Mouse (Mus musculus) midbrain, embryonic 10.5 days (tissue): ENCODE results near the gene Per2. TPM values are rescaled to one million over a fixed set of nuclear protein-coding genes. Genes with fewer than 3 reads are reported as not detected.
"Not testable (repeated sequence)": the region's sequence is repeated elsewhere in the genome, so short reads cannot be mapped to it uniquely, and the experiment has no call there.

Experiments
- DNase-seq: peaks from one replicate; pipeline ENCODE4 v3.0.0-alpha.2; 2017; ENCODE audit warnings: low spot score
- H3K27ac ChIP-seq: fragments of 300-500 bp; sonication (generic); replicated peaks from 2 replicates; pipeline ENCODE4 v1.5.1; 2016; ENCODE audit warnings: mild to moderate bottlenecking
- H3K27me3 ChIP-seq: fragments of 300-500 bp; sonication (generic); 2 replicates; pipeline ENCODE4 v1.6.1; 2016; ENCODE audit warnings: low read depth, mild to moderate bottlenecking; ENCODE audit not compliant: poor library complexity, severe bottlenecking
- H3K36me3 ChIP-seq: fragments of 300-500 bp; sonication (generic); 2 replicates; pipeline ENCODE4 v1.6.1; 2016; ENCODE audit warnings: mild to moderate bottlenecking, moderate library complexity
- H3K4me1 ChIP-seq: fragments of 300-500 bp; sonication (generic); 2 replicates; pipeline ENCODE4 v1.6.1; 2016
- H3K4me3 ChIP-seq: fragments of 300-500 bp; sonication (generic); 2 replicates; pipeline ENCODE4 v1.5.1; 2016; ENCODE audit warnings: mild to moderate bottlenecking, moderate library complexity
- H3K9me3 ChIP-seq: fragments of 300-500 bp; sonication (generic); replicated peaks from 2 replicates; pipeline ENCODE4 v1.6.1; 2016; ENCODE audit warnings: mild to moderate bottlenecking
- WGBS: fragments of 180-500 bp; shearing (Covaris S2); methylation state at CpG from one replicate; pipeline ENCODE4 v1.1.7; 2016; 5-methylcytosine and 5-hydroxymethylcytosine counted together
- polyA plus RNA-seq: library from polyadenylated mRNA; unstranded; fragments of >200 nt; fragmentation: Nextera tagmentation; extraction: Ambion mirVana; gene quantifications from 2 replicates; pipeline ENCODE4 v1.2.1, GENCODE M21; 2016

Gene Per2
- polyA plus RNA-seq, 1 experiment from 2014 or later: 4.0 TPM

GRCm38 (mm10) chr1:91482616-91483211, 23.6 kb upstream of the Per2 start:
- Histone ChIP-seq H3K9me3 (0 out of 2 replicates have a peak, but pooled peaks cover 3% of the 10 kb centered on the region), H3K4me1 (peaks cover 5% of the 10 kb centered on the region; the same call in 1 of the 2 replicates), H3K36me3 (no peaks in the 10 kb centered on the region), H3K4me3 (no peak overlapping the region), H3K27ac (no peak overlapping the region), H3K27me3 (no peaks in the 10 kb centered on the region)
- DNase-seq: no peak
- 87% methylated on average over 7 of the region's 7 CpGs for WGBS

DNA sequence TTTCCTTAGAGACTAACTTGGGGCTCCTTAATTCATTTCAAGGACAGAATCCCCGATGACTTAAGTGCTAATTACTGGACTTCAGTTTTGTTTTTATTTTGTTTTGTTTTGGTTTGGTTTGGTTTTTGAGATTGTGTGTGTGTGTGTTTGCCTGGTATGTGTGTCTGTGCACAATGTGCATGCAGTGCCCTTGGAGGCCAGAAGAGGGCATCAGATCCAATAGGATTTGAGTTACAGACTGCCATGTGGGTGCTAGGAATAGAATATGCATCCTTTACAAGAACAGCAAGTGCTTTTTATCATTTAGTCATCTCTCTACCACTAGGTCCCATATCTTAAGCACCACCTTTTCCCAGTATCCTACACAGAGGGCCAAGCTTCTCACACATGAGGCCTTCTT, 19.8 kb upstream of the Per2 start:
- Histone ChIP-seq H3K36me3 (no peaks in the 10 kb centered on the region), H3K4me3 (no peak overlapping the region), H3K27ac (no peak overlapping the region), H3K4me1 (peaks cover 5% of the 10 kb centered on the region; the same call in 1 of the 2 replicates), H3K27me3 (no peaks in the 10 kb centered on the region), H3K9me3 (0 out of 2 replicates have a peak, but pooled peaks cover 3% of the 10 kb centered on the region)
- DNase-seq: no peak
- 95% methylated on average over 1 of the region's 1 CpGs for WGBS

DNA sequence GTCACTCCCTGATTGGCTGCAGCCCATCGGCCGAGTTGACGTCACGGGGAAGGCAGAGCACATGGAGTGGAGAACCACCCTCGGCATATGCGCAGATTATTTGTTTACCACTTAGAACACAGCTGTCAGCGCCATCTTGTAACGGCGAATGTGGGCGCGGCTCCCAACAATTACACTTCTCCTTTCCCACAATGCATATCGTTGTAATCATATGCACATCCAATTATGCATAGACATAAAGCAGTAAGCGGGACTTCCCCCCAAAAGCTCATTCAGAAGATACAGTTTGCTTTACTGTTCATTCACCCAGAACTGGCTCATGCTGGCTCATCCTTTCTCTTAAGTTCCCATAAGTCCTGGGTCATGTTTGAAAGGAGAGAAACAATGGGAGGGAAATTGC, 19.0 kb upstream of the Per2 start:
- not testable (repeated sequence) for H3K27me3 ChIP-seq, H3K27ac ChIP-seq, H3K9me3 ChIP-seq, H3K4me3 ChIP-seq, DNase-seq, H3K4me1 ChIP-seq, H3K36me3 ChIP-seq
- WGBS: 96% methylated on average over 13 of the region's 13 CpGs

DNA sequence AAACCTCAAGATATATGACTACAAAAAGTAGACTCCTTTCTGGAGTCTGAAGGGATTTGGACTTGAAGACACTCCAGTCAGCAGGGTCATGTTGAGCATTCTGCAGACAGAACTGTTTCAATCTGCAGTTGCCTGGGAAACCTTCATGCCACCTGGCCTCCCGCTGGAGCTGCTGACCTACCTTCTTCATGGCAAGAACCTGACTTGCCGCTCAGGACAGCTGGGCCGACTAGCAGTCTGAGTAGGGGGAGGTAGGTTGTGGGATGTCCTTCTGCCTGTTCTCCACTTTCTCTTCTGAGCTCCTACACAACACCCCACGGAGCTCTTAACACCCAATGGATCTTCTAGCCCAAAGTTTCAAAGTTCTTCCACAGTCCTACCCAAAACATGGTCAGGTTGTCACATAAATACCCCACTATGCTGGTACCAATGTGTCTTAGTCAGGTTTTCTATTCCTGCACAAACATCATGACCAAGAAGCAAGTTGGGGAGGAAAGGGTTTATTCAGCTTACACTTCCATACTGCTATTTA, 10.8 kb upstream of the Per2 start:
- WGBS: 83% methylated on average over 4 of the region's 4 CpGs
- no peak for DNase-seq
- H3K27me3 ChIP-seq: no peaks in the 10 kb centered on the region

GRCm38 (mm10) chr1:91466186-91466585, 7.1 kb upstream of the Per2 start:
- Histone ChIP-seq H3K27ac (no peak overlapping the region), H3K27me3 (no peaks in the 10 kb centered on the region), H3K4me1 (peaks cover 4% of the 10 kb centered on the region; the same call in 1 of the 2 replicates), H3K4me3 (no peak overlapping the region), H3K9me3 (0 out of 2 replicates have a peak, but pooled peaks cover 4% of the 10 kb centered on the region), H3K36me3 (no peaks in the 10 kb centered on the region)
- 90% methylated on average over 6 of the region's 6 CpGs for WGBS
- DNase-seq: no peak

More for the DNA sequence above, 10.8 kb upstream of the Per2 start:
- no peaks in the 10 kb centered on the region for H3K36me3 ChIP-seq
- 0 out of 2 replicates have a peak, but pooled peaks cover 4% of the 10 kb centered on the region for H3K9me3 ChIP-seq
- H3K4me3 ChIP-seq: no peak overlapping the region
- peaks cover 4% of the 10 kb centered on the region; the same call in 1 of the 2 replicates for H3K4me1 ChIP-seq
- H3K27ac ChIP-seq: no peak overlapping the region

- H3K36me3 ChIP-seq: no peaks in the 10 kb centered on the region
- H3K4me1 ChIP-seq: peaks cover 10% of the 10 kb centered on the region
- no peaks in the 10 kb centered on the region for H3K9me3 ChIP-seq
- 10% methylated on average over 1 of the region's 1 CpGs for WGBS
- H3K27ac ChIP-seq: no peak overlapping the region
- no peak for DNase-seq
- peaks cover 5% of the 10 kb centered on the region; the same call in 1 of the 2 replicates for H3K27me3 ChIP-seq
- H3K4me3 ChIP-seq: no peak overlapping the region
These were observed 6.1 kb upstream of the Per2 start for GRCm38 (mm10) chr1:91465244-91465643.

GRCm38 (mm10) chr1:91464436-91464835, 5.3 kb upstream of the Per2 start:
- H3K27ac ChIP-seq: no peak overlapping the region
- H3K4me1 ChIP-seq: peaks cover 18% of the 10 kb centered on the region
- H3K27me3 ChIP-seq: peaks cover 5% of the 10 kb centered on the region; the same call in 1 of the 2 replicates
- DNase-seq: no peak
- H3K36me3 ChIP-seq: no peaks in the 10 kb centered on the region
- WGBS: 72% methylated on average over 5 of the region's 5 CpGs
- no peak overlapping the region for H3K4me3 ChIP-seq
- no peaks in the 10 kb centered on the region for H3K9me3 ChIP-seq

DNA sequence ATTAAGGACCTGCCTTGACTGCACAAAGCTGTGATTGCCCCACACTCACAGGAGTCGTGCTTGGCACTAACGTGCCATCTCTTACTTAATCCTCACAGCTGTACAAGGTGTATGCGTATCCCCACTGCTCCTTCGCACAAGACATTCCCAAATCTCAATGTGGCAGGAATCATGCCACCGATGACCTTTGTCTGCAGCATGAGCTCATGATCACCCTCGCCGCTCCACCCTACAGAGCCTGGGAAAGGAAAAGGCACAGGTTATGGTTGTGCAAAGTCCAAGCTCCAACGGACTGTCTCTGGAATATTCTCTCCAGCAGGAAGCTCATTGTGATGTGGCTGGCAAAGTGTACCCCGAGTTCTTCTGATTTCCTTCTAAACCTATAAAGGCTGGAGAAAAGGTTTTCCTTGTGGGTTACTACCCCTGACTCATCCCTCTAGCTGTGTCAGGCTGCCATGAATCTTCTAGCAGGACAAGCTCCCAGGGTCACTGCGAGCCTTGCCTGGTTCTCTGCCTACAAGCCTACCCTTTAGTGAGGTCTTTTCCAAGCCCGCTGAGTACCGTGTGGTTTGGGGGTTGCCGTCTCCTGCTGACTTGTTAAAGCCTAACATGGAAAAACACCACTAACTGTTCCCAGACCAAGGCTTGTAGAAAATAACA, 4.3 kb upstream of the Per2 start:
- peaks cover 7% of the 10 kb centered on the region for H3K27me3 ChIP-seq
- 87% methylated on average over 13 of the region's 13 CpGs for WGBS
- no peak overlapping the region for H3K27ac ChIP-seq
- H3K4me3 ChIP-seq: no peak overlapping the region
- H3K9me3 ChIP-seq: no peaks in the 10 kb centered on the region
- DNase-seq: no peak
- no peaks in the 10 kb centered on the region for H3K36me3 ChIP-seq
- peaks cover 25% of the 10 kb centered on the region for H3K4me1 ChIP-seq

DNA sequence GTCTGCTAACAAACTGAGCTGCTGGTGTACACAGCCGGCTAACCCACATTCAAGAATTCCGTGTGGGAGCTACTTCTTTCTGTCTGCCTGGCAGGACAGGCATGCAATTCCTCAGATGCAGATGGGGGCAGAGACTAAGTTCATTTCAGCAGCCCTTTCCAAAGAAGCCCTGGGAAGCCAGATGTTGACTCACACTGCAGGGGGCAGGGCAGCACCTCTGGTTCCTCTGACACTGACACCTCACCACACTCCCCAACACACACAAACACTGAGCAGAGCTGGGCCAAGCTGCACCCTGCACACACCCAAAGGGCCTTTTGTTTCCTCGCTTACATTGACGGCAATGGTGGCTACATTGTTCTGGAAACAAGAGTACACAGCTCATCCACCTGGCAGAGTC, 1.4 kb upstream of the Per2 start:
- Histone ChIP-seq H3K27me3 (peaks cover 22% of the 10 kb centered on the region), H3K4me1 (peaks cover 54% of the 10 kb centered on the region), H3K36me3 (no peaks in the 10 kb centered on the region), H3K9me3 (no peaks in the 10 kb centered on the region), H3K4me3 (no peak overlapping the region), H3K27ac (no peak overlapping the region)
- no peak for DNase-seq
- WGBS: 39% methylated on average over 4 of the region's 4 CpGs

DNA sequence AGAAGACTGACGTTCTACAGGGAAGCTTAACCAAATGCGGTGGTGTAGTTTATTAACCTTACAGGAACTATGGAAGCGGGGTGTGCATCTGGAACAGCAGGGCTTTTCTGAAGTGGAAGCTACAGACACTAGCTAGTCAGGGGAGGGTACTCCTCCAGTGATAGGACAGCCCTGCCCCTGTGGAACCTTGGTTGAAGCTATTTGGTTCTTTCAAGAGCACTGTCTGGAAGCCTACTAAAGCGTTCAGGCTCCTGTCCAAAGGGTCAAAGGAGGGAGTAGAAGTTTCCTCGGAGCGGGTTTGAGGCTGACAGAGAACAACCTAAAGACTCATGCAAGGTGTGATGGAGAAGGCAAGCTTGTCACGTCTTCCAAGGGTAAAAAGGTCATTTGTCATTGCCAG, 945 bp upstream of the Per2 start:
- DNase-seq: no peak
- WGBS: 46% methylated on average over 7 of the region's 7 CpGs
- H3K27ac ChIP-seq: peak overlapping the region; percentile 77

DNA sequence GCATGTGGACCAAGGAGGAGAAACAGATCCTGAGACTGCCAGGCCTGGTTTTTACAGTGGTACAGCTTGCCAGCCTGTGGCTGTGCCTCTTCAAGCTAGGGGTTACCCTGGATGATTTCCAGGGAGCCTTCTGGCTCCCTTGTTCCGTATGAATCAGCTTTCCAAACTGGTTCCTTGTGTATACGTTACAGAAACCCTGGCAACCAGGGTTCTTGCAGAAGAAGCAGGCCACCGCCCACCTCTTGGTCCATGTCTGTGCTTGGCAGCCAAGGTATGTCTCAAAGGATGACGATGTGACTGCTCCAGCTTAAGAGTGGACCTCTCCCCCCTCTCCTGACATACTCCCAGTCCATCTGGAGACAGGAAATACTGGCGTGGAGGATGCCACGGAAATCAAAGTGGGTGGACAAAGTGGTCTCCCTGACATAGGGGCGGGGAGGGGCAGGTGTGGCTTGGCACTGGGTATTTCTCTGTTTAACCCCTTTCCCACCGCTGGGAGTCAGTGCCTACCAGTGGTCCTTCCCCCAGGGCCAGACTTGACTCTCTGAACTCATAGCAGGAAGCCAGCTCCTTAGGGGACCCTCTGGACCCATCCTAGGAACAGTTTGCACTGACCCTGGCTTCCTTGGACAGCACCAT, 782 bp downstream of the Per2 start:
- Histone ChIP-seq H3K27me3 (peaks cover 29% of the 10 kb centered on the region), H3K9me3 (no peaks in the 10 kb centered on the region), H3K36me3 (no peaks in the 10 kb centered on the region), H3K27ac (peak overlapping the region; percentile 74), H3K4me1 (peaks cover 69% of the 10 kb centered on the region), H3K4me3 (peak overlapping the region; percentile 76)
- DNase-seq: no peak
- WGBS: 32% methylated on average over 8 of the region's 8 CpGs

More for the DNA sequence above, 945 bp upstream of the Per2 start:
- H3K4me3 ChIP-seq: peak overlapping the region; percentile 76
- peaks cover 22% of the 10 kb centered on the region for H3K27me3 ChIP-seq
- H3K9me3 ChIP-seq: no peaks in the 10 kb centered on the region
- H3K4me1 ChIP-seq: peaks cover 56% of the 10 kb centered on the region
- H3K36me3 ChIP-seq: no peaks in the 10 kb centered on the region

DNA sequence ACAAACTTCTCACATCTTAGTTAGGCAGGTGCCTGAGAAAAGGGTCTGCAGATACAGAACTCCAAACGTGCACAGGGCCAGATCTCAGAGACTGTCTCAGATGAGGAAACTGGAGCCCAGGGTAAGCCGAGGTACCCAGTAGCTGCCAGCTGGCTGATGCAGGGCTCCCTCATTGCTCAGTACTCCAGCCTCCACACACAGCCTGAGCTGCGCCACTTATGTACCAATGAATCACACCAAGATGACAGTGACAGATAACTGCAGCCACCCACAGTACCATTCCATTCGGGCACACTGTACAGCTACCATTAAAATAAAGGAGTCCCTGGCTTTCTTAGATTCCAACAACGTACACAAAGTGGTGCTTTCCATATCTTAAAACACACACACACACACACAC, 1.4 kb downstream of the Per2 start:
- DNase-seq: no peak
- Histone ChIP-seq H3K4me3 (peak overlapping the region; percentile 76; the same call in 1 of the 2 replicates), H3K27ac (0 out of 2 replicates have a peak overlapping the region, but pooled peaks have one; percentile 81), H3K9me3 (no peaks in the 10 kb centered on the region), H3K27me3 (peaks cover 29% of the 10 kb centered on the region), H3K36me3 (no peaks in the 10 kb centered on the region), H3K4me1 (peaks cover 69% of the 10 kb centered on the region)
- 86% methylated on average over 5 of the region's 5 CpGs for WGBS
